Mouse (Mus musculus) ES-Bruce4 (cell line): ENCODE data around the gene Taf3.

ENCODE experiments used
- CTCF ChIP-seq: IDR thresholded peaks from one replicate; pipeline ENCODE4 v1.8.1; 2011; ENCODE audit warnings: low read depth, low read length
- EP300 ChIP-seq: IDR thresholded peaks from 2 replicates; pipeline ENCODE4 v1.6.1; 2011; ENCODE audit warnings: low read depth, low read length; ENCODE audit not compliant: insufficient read depth
- POLR2A ChIP-seq: IDR thresholded peaks from one replicate; pipeline ENCODE4 v1.8.1; 2011; ENCODE audit warnings: low read length; ENCODE audit not compliant: insufficient read depth

- TF ChIP-seq CTCF (no peak), POLR2A (no peak), EP300 (no peak)
Measured at GRCm38 (mm10) chr2:9881611-9882023, 166.8 kb downstream of the Taf3 start.
